Mouse (Mus musculus): ENCODE measurements around the gene Gm11034. TPM values are rescaled to one million over a fixed set of nuclear protein-coding genes. Genes with fewer than 3 reads are reported as not detected.

The Gm11034 gene
- polyA plus RNA-seq (2017; shearing (Covaris generic)), result not detected

DNA sequence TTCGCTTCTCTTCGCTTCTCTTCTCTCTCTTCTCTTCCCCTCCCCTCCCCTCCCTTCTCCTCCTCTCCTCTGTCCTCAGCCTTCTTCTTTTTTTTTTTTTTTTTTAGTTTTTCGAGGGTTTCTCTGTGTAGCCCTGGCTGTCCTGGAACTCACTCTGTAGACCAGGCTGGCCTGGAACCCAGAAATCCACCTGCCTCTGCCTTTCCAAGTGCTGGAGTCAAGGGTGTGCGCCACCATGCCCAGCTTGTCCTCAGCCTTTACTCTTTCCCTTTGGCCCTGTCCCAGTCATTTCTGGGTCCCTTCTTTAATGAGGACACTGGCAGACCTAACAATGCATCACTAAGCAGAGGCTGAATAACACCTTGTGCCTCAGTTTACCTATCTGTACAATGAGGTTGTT lies at the start of gene Gm11034:
Gm11034 (minus strand) TSS at position 101 of the 400 bp plus-strand sequence.

DNA sequence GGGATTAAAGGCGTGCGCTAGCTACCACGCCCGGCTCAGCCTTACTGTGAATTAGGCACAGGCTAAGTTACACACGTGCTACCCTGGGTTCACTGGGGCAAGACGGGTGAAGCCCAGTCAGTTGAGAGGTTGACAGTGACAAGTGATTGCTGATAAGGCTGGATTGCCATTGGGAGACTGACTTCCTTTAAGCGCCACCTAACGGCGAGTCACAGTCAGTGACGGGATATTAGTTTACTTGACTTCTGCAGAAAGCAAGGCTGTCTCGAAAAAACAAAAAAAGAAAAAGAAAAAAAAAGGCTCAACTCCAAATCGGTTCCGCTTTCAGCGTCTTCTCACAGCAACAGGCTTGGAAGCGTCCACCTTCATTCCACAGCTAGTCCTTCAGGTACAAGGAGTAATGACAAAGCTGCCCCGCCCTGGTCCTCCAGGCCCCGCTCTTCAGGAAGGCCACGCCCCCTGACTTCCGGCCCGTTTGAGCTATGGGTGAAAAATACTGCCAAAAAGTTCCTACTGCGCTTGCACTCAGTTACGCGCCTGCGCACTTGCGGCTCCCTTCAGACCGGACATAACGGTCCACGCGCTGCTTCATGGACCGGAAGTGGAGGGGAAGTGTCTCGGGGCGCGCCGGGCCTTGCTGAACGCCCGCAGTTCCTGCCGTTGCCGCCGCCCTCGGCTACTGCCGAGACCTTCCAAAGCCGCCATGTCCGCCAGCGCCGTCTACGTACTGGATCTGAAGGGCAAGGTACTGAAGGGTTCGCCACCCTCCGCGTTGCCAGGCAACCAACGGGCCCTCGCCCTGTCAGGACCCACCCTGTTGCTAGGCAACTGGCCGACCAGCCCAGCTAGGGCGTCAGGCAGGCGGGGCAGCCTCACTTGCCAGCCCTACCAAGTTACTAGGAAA lies 26.3 kb upstream of the Gm11034 start, which contains the start of gene Ap1m1:
Ap1m1 (plus strand) TSS at position 520 of the 904 bp plus-strand sequence.

DNA sequence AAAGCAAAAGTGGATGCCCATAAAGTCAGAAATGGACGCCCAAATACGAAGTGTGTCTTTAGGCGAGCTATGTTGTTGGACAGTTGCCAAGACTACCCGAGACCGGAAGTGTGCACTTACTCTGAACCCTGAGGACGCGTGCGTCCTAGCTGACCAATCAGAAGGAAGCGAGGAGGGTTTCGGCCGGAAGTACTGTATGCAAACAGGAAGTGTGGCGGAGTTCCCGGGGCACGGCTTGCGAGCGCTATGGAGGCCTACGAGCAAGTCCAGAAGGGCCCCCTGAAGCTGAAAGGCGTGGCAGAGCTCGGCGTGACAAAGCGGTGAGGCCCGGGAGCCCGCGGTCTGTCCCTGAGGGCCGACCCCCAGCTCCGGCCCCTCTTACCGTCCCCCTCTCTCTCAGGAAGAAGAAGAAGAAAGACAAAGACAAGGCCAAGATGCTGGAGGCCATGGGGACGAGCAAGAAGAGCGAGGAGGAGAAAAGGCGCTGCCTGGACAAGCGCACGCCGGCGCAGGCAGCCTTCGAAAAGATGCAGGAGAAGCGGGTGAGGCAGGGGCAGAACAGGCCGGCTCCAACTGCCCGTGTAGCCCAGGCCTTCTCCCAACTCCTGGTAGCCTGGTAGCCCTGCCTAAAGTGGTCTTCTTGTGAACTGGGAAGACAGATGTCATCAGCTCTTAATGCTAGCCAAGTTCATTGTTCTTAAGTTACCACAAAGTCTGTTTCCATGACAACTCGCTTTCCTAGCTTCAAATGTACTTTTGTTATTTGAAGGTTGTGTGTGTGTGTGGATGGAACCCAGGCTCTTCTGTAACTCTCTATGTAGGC lies 6.3 kb upstream of the Gm11034 start, which contains the start of gene Fam32a:
Fam32a (plus strand) TSS at position 190 of the 823 bp plus-strand sequence.

DNA sequence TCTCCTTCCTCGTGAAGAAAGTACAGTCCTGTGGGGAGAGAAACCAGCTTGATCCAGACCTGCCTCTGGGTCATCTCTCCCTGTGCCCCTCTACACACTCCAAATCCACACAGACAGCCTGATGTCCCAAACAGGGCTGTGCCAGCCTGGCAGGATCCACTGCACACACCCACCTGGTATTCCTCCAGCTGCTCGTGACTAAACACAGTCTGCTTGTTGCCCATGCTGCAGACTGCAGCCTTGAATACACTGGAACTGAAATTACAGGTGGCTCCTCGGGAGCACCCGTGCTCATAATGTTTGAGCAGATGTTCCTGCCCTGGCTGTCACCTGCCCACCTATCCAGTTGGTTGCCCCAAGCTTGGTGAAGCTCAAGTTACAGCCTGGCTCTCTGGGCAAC lies 685 bp downstream of the Gm11034 start, which contains the start of gene Cib3:
Cib3 (minus strand) TSS at position 87 of the 400 bp plus-strand sequence.

DNA sequence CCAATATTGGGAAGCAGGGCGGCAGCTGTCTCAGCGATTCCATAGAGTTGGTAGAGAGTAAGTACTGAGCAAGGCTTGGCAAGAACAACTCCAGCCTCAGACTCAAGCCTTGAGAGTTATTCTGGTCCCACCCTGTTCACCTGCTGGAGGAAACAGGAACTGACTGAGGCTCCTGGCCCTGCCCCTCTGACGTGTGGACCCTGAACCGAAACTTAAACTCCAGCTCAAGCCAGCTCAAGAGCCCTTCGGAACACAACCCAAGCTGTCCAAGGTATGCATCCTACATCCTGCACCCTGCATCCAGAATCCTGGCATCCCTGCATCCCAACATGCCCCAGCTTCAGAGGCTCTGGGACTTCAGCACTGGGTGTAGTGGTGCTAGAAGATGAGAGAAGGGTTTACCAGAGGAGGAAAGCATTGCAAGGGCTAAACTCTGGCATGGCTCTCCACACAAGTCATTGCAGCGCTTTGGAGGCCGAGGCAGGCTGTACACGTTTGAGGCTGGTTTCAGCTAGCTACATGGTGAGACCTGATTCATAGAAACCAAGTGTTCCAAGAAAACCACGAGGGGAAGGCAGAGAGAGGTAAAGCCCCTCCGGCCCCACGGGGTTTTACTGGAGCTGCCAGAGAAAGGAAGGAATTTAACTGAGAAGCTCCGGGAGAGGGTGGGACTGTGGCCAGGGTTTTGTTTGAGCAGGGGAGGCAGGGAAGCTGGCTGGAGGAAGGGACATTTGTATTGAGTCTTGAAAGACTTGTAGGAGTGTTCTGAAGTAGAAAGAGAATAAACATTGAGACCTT lies 23.8 kb downstream of the Gm11034 start, which contains the start of gene Hsh2d:
Hsh2d (plus strand) TSS at position 222 of the 798 bp plus-strand sequence.

Other genes with a start within 250 kb of the Gm11034 start
- gene Cyp4f18, start 204.0 kb downstream of the Gm11034 start, polyA plus RNA-seq (2017; shearing (Covaris generic)), result 1 to 10 TPM; 2.0 to 5.3 TPM
- gene Olfr372, start 172.4 kb downstream of the Gm11034 start, polyA plus RNA-seq (2017; shearing (Covaris generic)), result 1 to 10 TPM in 1 of 2 experiments, under 1 TPM in 1; 0.45 to 2.3 TPM
- gene Olfr373, start 130.5 kb downstream of the Gm11034 start, polyA plus RNA-seq (2017; shearing (Covaris generic)), result 1 to 10 TPM in 1 of 2 experiments, under 1 TPM in 1; 0.41 to 1.5 TPM
- under 1 TPM; 0.17 to 0.88 TPM for gene Olfr374, start 106.6 kb downstream of the Gm11034 start, polyA plus RNA-seq (2017; shearing (Covaris generic))
- gene Tpm4, start 78.7 kb downstream of the Gm11034 start, polyA plus RNA-seq (2017; shearing (Covaris generic)), result 100 to 1,000 TPM; 270 to 278 TPM
- 100 to 1,000 TPM; 155 to 202 TPM for gene Rab8a, start 52.4 kb downstream of the Gm11034 start, polyA plus RNA-seq (2017; shearing (Covaris generic))
- 10 to 100 TPM; 24.9 to 27.1 TPM for gene Hsh2d, start 24.0 kb downstream of the Gm11034 start, polyA plus RNA-seq (2017; shearing (Covaris generic))
- under 1 TPM in 1 of 2 experiments, not detected in 1; 0.65 TPM for gene Cib3, start 799 bp downstream of the Gm11034 start, polyA plus RNA-seq (2017; shearing (Covaris generic))
- gene Fam32a, start 6.1 kb upstream of the Gm11034 start, polyA plus RNA-seq (2017; shearing (Covaris generic)), result 100 to 1,000 TPM; 105 to 112 TPM
- 100 to 1,000 TPM; 160 to 194 TPM for gene Ap1m1, start 26.4 kb upstream of the Gm11034 start, polyA plus RNA-seq (2017; shearing (Covaris generic))
- gene Gm10282, start 91.6 kb upstream of the Gm11034 start, polyA plus RNA-seq (2017; shearing (Covaris generic)), result 10 to 100 TPM in 1 of 2 experiments, 1 to 10 TPM in 1; 3.4 to 12.4 TPM
- gene Klf2, start 105.4 kb upstream of the Gm11034 start, polyA plus RNA-seq (2017; shearing (Covaris generic)), result 100 to 1,000 TPM; 349 to 689 TPM
- gene Eps15l1, start 207.8 kb upstream of the Gm11034 start, polyA plus RNA-seq (2017; shearing (Covaris generic)), result 10 to 100 TPM; 41.3 to 42.8 TPM
- gene Calr3, start 230.2 kb upstream of the Gm11034 start, polyA plus RNA-seq (2017; shearing (Covaris generic)), result 1 to 10 TPM in 1 of 2 experiments, under 1 TPM in 1; 0.35 to 1.2 TPM
- gene 1700030K09Rik, start 230.2 kb upstream of the Gm11034 start, polyA plus RNA-seq (2017; shearing (Covaris generic)), result 1 to 10 TPM; 4.8 to 8.0 TPM

Measured in inflammation-experienced regulatory T-cells (primary cell).